Mouse (Mus musculus): ENCODE results near the gene Snx7. TPM values are rescaled to one million over a fixed set of nuclear protein-coding genes. Genes with fewer than 3 reads are reported as not detected.

The Snx7 gene
- polyA plus RNA-seq (2014; fragmentation: Nextera tagmentation; extraction: Ambion mirVana), result 13.0 and 15.8 TPM in 2 replicates

- Histone ChIP-seq H3K36me3 (ENCODE audit: control insufficient read depth, insufficient read depth, low read length) (no peaks in the 10 kb centered on the region), H3K4me1 (ENCODE audit: control insufficient read depth, insufficient read depth, low read length) (no peaks in the 10 kb centered on the region), H3K9ac (ENCODE audit: low read length) (peak within 1 kb of the TSS; percentile 71), H3K9me3 (replicated peaks; ENCODE audit: control insufficient read depth, low read length) (no peaks in the 10 kb centered on the region), H3K4me3 (ENCODE audit: low read depth, low read length) (peak within 1 kb of the TSS; percentile 52), H3K4me2 (ENCODE audit: low read length) (peak within 1 kb of the TSS; percentile 77), H3K27me3 (replicated peaks; ENCODE audit: control insufficient read depth, insufficient read depth, low read length) (no peaks in the 10 kb centered on the region), H3K27ac (ENCODE audit: low read depth, low read length) (0 out of 2 replicates have a peak within 1 kb of the TSS, but pooled peaks have one; percentile 14)
- under 1% methylated on average over 53 of the region's 53 CpGs for WGBS
- peak; percentile 84 for DNase-seq (ENCODE audit: low spot score)
- ATAC-seq, result peak; percentile 100
Observed at GRCm38 (mm10) chr3:117868637-117869323, at the start of gene Snx7. Gene Snx7 (minus strand): TSS chr3:117868936.

DNA sequence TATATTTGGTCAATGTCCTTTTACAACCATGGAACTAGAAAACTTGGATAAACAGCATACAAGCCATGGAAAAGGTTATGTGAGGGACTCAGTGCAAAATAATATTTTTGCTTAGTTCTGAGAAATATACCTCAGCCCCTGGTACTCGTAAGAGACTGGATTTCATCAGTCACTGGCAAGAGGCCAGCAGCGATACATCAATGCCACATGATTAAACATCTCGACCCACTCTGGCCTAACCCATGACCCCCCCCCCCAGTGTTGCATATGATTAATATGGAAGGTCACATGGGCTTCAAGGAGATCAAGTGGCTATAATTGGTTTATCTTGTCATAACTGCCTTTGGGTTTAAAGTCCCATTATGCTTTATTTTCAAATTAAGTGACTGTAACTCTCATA, 46.7 kb upstream of the Snx7 start:
- Histone ChIP-seq H3K27me3 (replicated peaks; ENCODE audit: control insufficient read depth, insufficient read depth, low read length) (no peaks in the 10 kb centered on the region), H3K27ac (ENCODE audit: low read depth, low read length) (no peak overlapping the region), H3K4me3 (ENCODE audit: low read depth, low read length) (no peak overlapping the region), H3K36me3 (ENCODE audit: control insufficient read depth, insufficient read depth, low read length) (no peaks in the 10 kb centered on the region), H3K4me2 (ENCODE audit: low read length) (no peak overlapping the region), H3K4me1 (ENCODE audit: control insufficient read depth, insufficient read depth, low read length) (no peaks in the 10 kb centered on the region), H3K9ac (ENCODE audit: low read length) (no peak overlapping the region), H3K9me3 (replicated peaks; ENCODE audit: control insufficient read depth, low read length) (no peaks in the 10 kb centered on the region)
- WGBS, result 75% methylated on average over 3 of the region's 3 CpGs
- no peak for ATAC-seq
- DNase-seq (ENCODE audit: low spot score), result no peak

DNA sequence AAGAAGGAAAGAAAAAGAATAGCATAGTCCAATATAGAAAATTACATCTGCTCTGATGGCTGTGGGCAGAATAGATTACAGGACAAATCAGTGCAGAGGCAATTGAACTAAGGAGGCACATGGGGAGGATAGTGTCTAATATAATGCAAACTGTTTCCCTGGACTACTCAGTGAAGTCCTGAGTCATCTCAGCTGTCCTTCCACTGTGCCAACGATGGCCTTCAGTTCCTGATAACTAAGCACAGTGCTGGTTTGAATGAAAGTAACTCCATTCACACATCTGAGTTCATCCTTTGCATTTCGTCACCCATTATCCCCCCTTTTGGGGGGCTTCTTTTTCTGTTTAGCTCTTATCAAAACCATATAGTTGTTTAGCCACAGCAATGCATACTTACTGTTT, 25.0 kb upstream of the Snx7 start:
- WGBS, result 74% methylated on average over 2 of the region's 2 CpGs
- Histone ChIP-seq H3K4me1 (ENCODE audit: control insufficient read depth, insufficient read depth, low read length) (no peaks in the 10 kb centered on the region), H3K27ac (ENCODE audit: low read depth, low read length) (no peak overlapping the region), H3K9me3 (replicated peaks; ENCODE audit: control insufficient read depth, low read length) (no peaks in the 10 kb centered on the region), H3K4me3 (ENCODE audit: low read depth, low read length) (no peak overlapping the region), H3K27me3 (replicated peaks; ENCODE audit: control insufficient read depth, insufficient read depth, low read length) (no peaks in the 10 kb centered on the region), H3K36me3 (ENCODE audit: control insufficient read depth, insufficient read depth, low read length) (no peaks in the 10 kb centered on the region), H3K9ac (ENCODE audit: low read length) (no peak overlapping the region), H3K4me2 (ENCODE audit: low read length) (no peak overlapping the region)
- no peak for DNase-seq (ENCODE audit: low spot score)
- ATAC-seq, result no peak

- 85% methylated on average over 3 of the region's 3 CpGs for WGBS
- Histone ChIP-seq H3K9me3 (replicated peaks; ENCODE audit: control insufficient read depth, low read length) (no peaks in the 10 kb centered on the region), H3K4me1 (ENCODE audit: control insufficient read depth, insufficient read depth, low read length) (no peaks in the 10 kb centered on the region), H3K27me3 (replicated peaks; ENCODE audit: control insufficient read depth, insufficient read depth, low read length) (no peaks in the 10 kb centered on the region), H3K9ac (ENCODE audit: low read length) (no peak overlapping the region), H3K4me3 (ENCODE audit: low read depth, low read length) (no peak overlapping the region), H3K27ac (ENCODE audit: low read depth, low read length) (no peak overlapping the region), H3K36me3 (ENCODE audit: control insufficient read depth, insufficient read depth, low read length) (no peaks in the 10 kb centered on the region), H3K4me2 (ENCODE audit: low read length) (no peak overlapping the region)
- ATAC-seq, result no peak
- DNase-seq (ENCODE audit: low spot score), result no peak
Observed at GRCm38 (mm10) chr3:117875450-117875849, 6.7 kb upstream of the Snx7 start.

- H3K27ac ChIP-seq (ENCODE audit: low read depth, low read length), result no peak overlapping the region
- H3K9me3 ChIP-seq (replicated peaks; ENCODE audit: control insufficient read depth, low read length), result no peaks in the 10 kb centered on the region
- WGBS, result 78% methylated on average over 5 of the region's 5 CpGs
- no peaks in the 10 kb centered on the region for H3K4me1 ChIP-seq (ENCODE audit: control insufficient read depth, insufficient read depth, low read length)
- no peak overlapping the region for H3K4me3 ChIP-seq (ENCODE audit: low read depth, low read length)
- no peaks in the 10 kb centered on the region for H3K36me3 ChIP-seq (ENCODE audit: control insufficient read depth, insufficient read depth, low read length)
- H3K4me2 ChIP-seq (ENCODE audit: low read length), result no peak overlapping the region
- H3K9ac ChIP-seq (ENCODE audit: low read length), result no peak overlapping the region
- ATAC-seq (no peak), DNase-seq (ENCODE audit: low spot score) (no peak)
- no peaks in the 10 kb centered on the region for H3K27me3 ChIP-seq (replicated peaks; ENCODE audit: control insufficient read depth, insufficient read depth, low read length)
Observed at GRCm38 (mm10) chr3:117873209-117873863, 4.6 kb upstream of the Snx7 start.

- no peaks in the 10 kb centered on the region for H3K9me3 ChIP-seq (replicated peaks; ENCODE audit: control insufficient read depth, low read length)
- no peaks in the 10 kb centered on the region for H3K36me3 ChIP-seq (ENCODE audit: control insufficient read depth, insufficient read depth, low read length)
- ATAC-seq, result no peak
- H3K4me3 ChIP-seq (ENCODE audit: low read depth, low read length), result peak overlapping the region; percentile 52
- no peak for DNase-seq (ENCODE audit: low spot score)
- H3K9ac ChIP-seq (ENCODE audit: low read length), result peak overlapping the region; percentile 71
- no peak overlapping the region for H3K27ac ChIP-seq (ENCODE audit: low read depth, low read length)
- no peaks in the 10 kb centered on the region for H3K4me1 ChIP-seq (ENCODE audit: control insufficient read depth, insufficient read depth, low read length)
- peak overlapping the region; percentile 77 for H3K4me2 ChIP-seq (ENCODE audit: low read length)
- H3K27me3 ChIP-seq (replicated peaks; ENCODE audit: control insufficient read depth, insufficient read depth, low read length), result no peaks in the 10 kb centered on the region
- WGBS, result 40% methylated on average over 2 of the region's 2 CpGs
Observed at GRCm38 (mm10) chr3:117869324-117869715, 584 bp upstream of the Snx7 start.

DNA sequence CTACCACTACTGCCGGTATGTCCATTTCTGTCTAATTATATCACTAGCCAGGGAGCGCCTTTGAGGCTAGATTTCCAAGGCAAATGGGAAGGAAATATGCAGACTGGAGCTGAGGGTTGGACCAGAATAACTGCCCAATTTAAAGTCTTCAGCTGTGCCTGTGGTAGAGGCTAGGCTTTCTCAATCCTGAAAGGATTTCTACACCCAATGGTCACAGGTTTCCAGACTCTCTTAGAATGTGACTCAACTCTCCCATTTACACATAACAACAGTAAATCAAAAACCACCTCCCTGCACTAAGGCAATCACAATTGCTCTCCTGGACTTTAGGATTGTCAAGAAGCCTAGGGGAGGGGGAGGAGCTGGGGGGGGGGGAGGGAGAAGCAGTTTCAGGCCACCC, 645 bp downstream of the Snx7 start:
- WGBS, result 84% methylated on average over 2 of the region's 2 CpGs
- H3K27ac ChIP-seq (ENCODE audit: low read depth, low read length), result 0 out of 2 replicates have a peak overlapping the region, but pooled peaks have one; percentile 14
- ATAC-seq, result peak; percentile 4; the same call in 1 of the 2 replicates

DNA sequence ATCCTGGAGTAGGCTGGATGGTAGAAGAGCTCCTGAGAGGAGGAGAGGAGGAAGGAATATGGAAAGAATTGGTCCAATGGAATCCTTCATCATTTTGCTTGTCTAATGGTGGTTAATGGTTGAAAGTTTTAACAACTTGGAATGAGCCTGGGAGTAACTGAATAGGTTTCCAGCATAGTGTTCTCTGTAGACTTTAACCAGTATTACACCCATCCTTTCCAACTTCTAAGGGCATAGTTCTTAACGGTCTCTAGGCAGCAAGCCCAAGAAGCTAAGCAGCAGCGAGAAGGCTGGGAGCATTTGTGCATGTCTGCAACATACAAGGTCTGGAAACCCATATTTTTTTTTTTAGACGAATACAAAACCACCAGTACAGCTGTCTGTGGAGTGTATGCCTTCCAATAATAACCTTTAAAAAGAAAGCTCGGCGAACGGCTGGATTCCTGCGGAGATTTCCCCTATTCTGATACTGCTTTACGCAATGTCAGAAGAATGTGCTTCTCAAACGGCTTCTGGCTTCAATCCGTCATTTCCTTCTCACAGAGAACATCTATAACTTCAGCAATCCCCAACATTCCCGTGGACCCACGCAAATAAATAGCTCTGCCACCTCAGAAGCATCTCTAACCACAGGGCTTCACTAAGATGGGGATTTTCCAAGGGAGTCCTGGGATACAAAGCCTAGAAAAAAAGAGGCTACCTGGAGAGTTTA, 1.9 kb downstream of the Snx7 start:
- H3K4me2 ChIP-seq (ENCODE audit: low read length), result no peak overlapping the region
- H3K9me3 ChIP-seq (replicated peaks; ENCODE audit: control insufficient read depth, low read length), result no peaks in the 10 kb centered on the region
- no peak overlapping the region for H3K9ac ChIP-seq (ENCODE audit: low read length)
- H3K27ac ChIP-seq (ENCODE audit: low read depth, low read length), result no peak overlapping the region
- H3K36me3 ChIP-seq (ENCODE audit: control insufficient read depth, insufficient read depth, low read length), result no peaks in the 10 kb centered on the region
- no peaks in the 10 kb centered on the region for H3K27me3 ChIP-seq (replicated peaks; ENCODE audit: control insufficient read depth, insufficient read depth, low read length)
- ATAC-seq (no peak), DNase-seq (ENCODE audit: low spot score) (no peak)
- WGBS, result 67% methylated on average over 12 of the region's 12 CpGs
- no peaks in the 10 kb centered on the region for H3K4me1 ChIP-seq (ENCODE audit: control insufficient read depth, insufficient read depth, low read length)
- no peak overlapping the region for H3K4me3 ChIP-seq (ENCODE audit: low read depth, low read length)

More for the DNA sequence above, 645 bp downstream of the Snx7 start:
- no peak overlapping the region for H3K9ac ChIP-seq (ENCODE audit: low read length)
- no peaks in the 10 kb centered on the region for H3K36me3 ChIP-seq (ENCODE audit: control insufficient read depth, insufficient read depth, low read length)
- no peak for DNase-seq (ENCODE audit: low spot score)
- H3K27me3 ChIP-seq (replicated peaks; ENCODE audit: control insufficient read depth, insufficient read depth, low read length), result no peaks in the 10 kb centered on the region
- H3K4me2 ChIP-seq (ENCODE audit: low read length), result peak overlapping the region; percentile 77
- peak overlapping the region; percentile 52 for H3K4me3 ChIP-seq (ENCODE audit: low read depth, low read length)
- H3K9me3 ChIP-seq (replicated peaks; ENCODE audit: control insufficient read depth, low read length), result no peaks in the 10 kb centered on the region
- no peaks in the 10 kb centered on the region for H3K4me1 ChIP-seq (ENCODE audit: control insufficient read depth, insufficient read depth, low read length)

DNA sequence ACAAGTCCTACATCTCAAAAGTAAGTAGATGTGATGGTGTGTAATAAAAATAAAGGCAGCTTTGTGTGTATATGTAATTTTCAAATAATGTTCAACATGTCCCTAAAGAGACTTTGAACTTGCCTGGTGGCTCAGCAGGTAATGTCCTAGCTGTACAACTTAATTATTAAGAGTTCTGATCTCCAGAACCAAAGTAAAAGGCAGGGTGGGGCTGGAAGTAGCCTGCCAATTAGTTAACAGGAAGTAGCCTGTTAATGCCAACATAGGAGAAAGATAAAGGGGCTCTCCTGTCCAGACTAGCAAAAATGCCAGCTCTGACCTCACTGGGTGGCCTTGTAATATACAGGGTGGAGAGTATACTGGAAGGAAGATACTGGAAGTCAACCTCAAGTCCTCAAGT, 3.1 kb downstream of the Snx7 start:
- Histone ChIP-seq H3K27me3 (replicated peaks; ENCODE audit: control insufficient read depth, insufficient read depth, low read length) (no peaks in the 10 kb centered on the region), H3K4me1 (ENCODE audit: control insufficient read depth, insufficient read depth, low read length) (no peaks in the 10 kb centered on the region), H3K9ac (ENCODE audit: low read length) (no peak overlapping the region), H3K4me3 (ENCODE audit: low read depth, low read length) (no peak overlapping the region), H3K4me2 (ENCODE audit: low read length) (no peak overlapping the region), H3K27ac (ENCODE audit: low read depth, low read length) (no peak overlapping the region), H3K9me3 (replicated peaks; ENCODE audit: control insufficient read depth, low read length) (no peaks in the 10 kb centered on the region), H3K36me3 (ENCODE audit: control insufficient read depth, insufficient read depth, low read length) (no peaks in the 10 kb centered on the region)
- ATAC-seq (no peak), DNase-seq (ENCODE audit: low spot score) (no peak)
